Mouse (Mus musculus): ENCODE data around the gene Gprin3. TPM values are rescaled to one million over a fixed set of nuclear protein-coding genes. Genes with fewer than 3 reads are reported as not detected.
"Not testable (repeated sequence)": the region's sequence is repeated elsewhere in the genome, so short reads cannot be mapped to it uniquely, and the experiment has no call there.

The Gprin3 gene
- polyA plus RNA-seq, 1 experiment: 0.05 TPM

GRCm38 (mm10) chr6:59348673-59349072, 77.4 kb downstream of the Gprin3 start:
- Histone ChIP-seq H3K27ac (ENCODE audit: control insufficient read depth, insufficient read depth, low read depth, low read length) (no peak overlapping the region), H3K27me3 (ENCODE audit: control insufficient read depth, insufficient read depth, low read length) (no peaks in the 10 kb centered on the region), H3K4me3 (ENCODE audit: control insufficient read depth, low read depth, low read length) (no peak overlapping the region), H3K4me1 (ENCODE audit: control insufficient read depth, insufficient read depth, low read length) (no peaks in the 10 kb centered on the region; the same call in 1 of the 2 replicates), H3K36me3 (ENCODE audit: control insufficient read depth, insufficient read depth, low read length) (no peaks in the 10 kb centered on the region)
- TF ChIP-seq POLR2A (IDR thresholded peaks at IDR 0.05; ENCODE audit: control insufficient read depth, low read depth, low read length): no peak
- TF ChIP-seq CTCF (IDR thresholded peaks at IDR 0.05; ENCODE audit: control insufficient read depth, insufficient read depth, insufficient replicate concordance, low read depth, low read length): no peak

- Histone ChIP-seq H3K4me1 (ENCODE audit: control insufficient read depth, insufficient read depth, low read length) (no peaks in the 10 kb centered on the region), H3K36me3 (ENCODE audit: control insufficient read depth, insufficient read depth, low read length) (no peaks in the 10 kb centered on the region), H3K27me3 (ENCODE audit: control insufficient read depth, insufficient read depth, low read length) (no peaks in the 10 kb centered on the region), H3K4me3 (ENCODE audit: control insufficient read depth, low read depth, low read length) (no peak overlapping the region), H3K27ac (ENCODE audit: control insufficient read depth, insufficient read depth, low read depth, low read length) (no peak overlapping the region)
- TF ChIP-seq POLR2A (IDR thresholded peaks at IDR 0.05; ENCODE audit: control insufficient read depth, low read depth, low read length): no peak
- no peak for TF ChIP-seq CTCF (IDR thresholded peaks at IDR 0.05; ENCODE audit: control insufficient read depth, insufficient read depth, insufficient replicate concordance, low read depth, low read length)
These were observed 84.9 kb downstream of the Gprin3 start for GRCm38 (mm10) chr6:59341146-59341545.

GRCm38 (mm10) chr6:59328297-59328696, 97.8 kb downstream of the Gprin3 start:
- no peaks in the 10 kb centered on the region for H3K36me3 ChIP-seq (ENCODE audit: control insufficient read depth, insufficient read depth, low read length)
- no peak overlapping the region for H3K4me3 ChIP-seq (ENCODE audit: control insufficient read depth, low read depth, low read length)
- H3K27me3 ChIP-seq (ENCODE audit: control insufficient read depth, insufficient read depth, low read length): no peaks in the 10 kb centered on the region
- TF ChIP-seq POLR2A (IDR thresholded peaks at IDR 0.05; ENCODE audit: control insufficient read depth, low read depth, low read length) (no peak), CTCF (IDR thresholded peaks at IDR 0.05; ENCODE audit: control insufficient read depth, insufficient read depth, insufficient replicate concordance, low read depth, low read length) (no peak)
- H3K4me1 ChIP-seq (ENCODE audit: control insufficient read depth, insufficient read depth, low read length): no peaks in the 10 kb centered on the region
- no peak overlapping the region for H3K27ac ChIP-seq (ENCODE audit: control insufficient read depth, insufficient read depth, low read depth, low read length)

- no peaks in the 10 kb centered on the region for H3K27me3 ChIP-seq (ENCODE audit: control insufficient read depth, insufficient read depth, low read length)
- no peak overlapping the region for H3K4me3 ChIP-seq (ENCODE audit: control insufficient read depth, low read depth, low read length)
- no peak for TF ChIP-seq POLR2A (IDR thresholded peaks at IDR 0.05; ENCODE audit: control insufficient read depth, low read depth, low read length)
- TF ChIP-seq CTCF (IDR thresholded peaks at IDR 0.05; ENCODE audit: control insufficient read depth, insufficient read depth, insufficient replicate concordance, low read depth, low read length): no peak
- no peaks in the 10 kb centered on the region for H3K36me3 ChIP-seq (ENCODE audit: control insufficient read depth, insufficient read depth, low read length)
- no peaks in the 10 kb centered on the region for H3K4me1 ChIP-seq (ENCODE audit: control insufficient read depth, insufficient read depth, low read length)
- H3K27ac ChIP-seq (ENCODE audit: control insufficient read depth, insufficient read depth, low read depth, low read length): no peak overlapping the region
These were observed 110.2 kb downstream of the Gprin3 start for GRCm38 (mm10) chr6:59315868-59316267.

- H3K4me1 ChIP-seq (ENCODE audit: control insufficient read depth, insufficient read depth, low read length): no peaks in the 10 kb centered on the region
- no peak for TF ChIP-seq POLR2A (IDR thresholded peaks at IDR 0.05; ENCODE audit: control insufficient read depth, low read depth, low read length)
- no peak for TF ChIP-seq CTCF (IDR thresholded peaks at IDR 0.05; ENCODE audit: control insufficient read depth, insufficient read depth, insufficient replicate concordance, low read depth, low read length)
- no peak overlapping the region for H3K4me3 ChIP-seq (ENCODE audit: control insufficient read depth, low read depth, low read length)
These were observed 111.0 kb downstream of the Gprin3 start for GRCm38 (mm10) chr6:59315090-59315489.

GRCm38 (mm10) chr6:59313162-59313561, 112.9 kb downstream of the Gprin3 start:
- no peaks in the 10 kb centered on the region for H3K4me1 ChIP-seq (ENCODE audit: control insufficient read depth, insufficient read depth, low read length)
- no peaks in the 10 kb centered on the region for H3K36me3 ChIP-seq (ENCODE audit: control insufficient read depth, insufficient read depth, low read length)
- no peaks in the 10 kb centered on the region for H3K27me3 ChIP-seq (ENCODE audit: control insufficient read depth, insufficient read depth, low read length)
- TF ChIP-seq CTCF (IDR thresholded peaks at IDR 0.05; ENCODE audit: control insufficient read depth, insufficient read depth, insufficient replicate concordance, low read depth, low read length): no peak
- no peak for TF ChIP-seq POLR2A (IDR thresholded peaks at IDR 0.05; ENCODE audit: control insufficient read depth, low read depth, low read length)
- H3K4me3 ChIP-seq (ENCODE audit: control insufficient read depth, low read depth, low read length): no peak overlapping the region
- no peak overlapping the region for H3K27ac ChIP-seq (ENCODE audit: control insufficient read depth, insufficient read depth, low read depth, low read length)

More at GRCm38 (mm10) chr6:59315090-59315489, 111.0 kb downstream of the Gprin3 start:
- no peak overlapping the region for H3K27ac ChIP-seq (ENCODE audit: control insufficient read depth, insufficient read depth, low read depth, low read length)
- H3K36me3 ChIP-seq (ENCODE audit: control insufficient read depth, insufficient read depth, low read length): no peaks in the 10 kb centered on the region
- H3K27me3 ChIP-seq (ENCODE audit: control insufficient read depth, insufficient read depth, low read length): no peaks in the 10 kb centered on the region

- Histone ChIP-seq H3K4me3 (ENCODE audit: control insufficient read depth, low read depth, low read length) (no peak overlapping the region), H3K36me3 (ENCODE audit: control insufficient read depth, insufficient read depth, low read length) (no peaks in the 10 kb centered on the region), H3K4me1 (ENCODE audit: control insufficient read depth, insufficient read depth, low read length) (no peaks in the 10 kb centered on the region), H3K27me3 (ENCODE audit: control insufficient read depth, insufficient read depth, low read length) (no peaks in the 10 kb centered on the region), H3K27ac (ENCODE audit: control insufficient read depth, insufficient read depth, low read depth, low read length) (no peak overlapping the region)
- no peak for TF ChIP-seq CTCF (IDR thresholded peaks at IDR 0.05; ENCODE audit: control insufficient read depth, insufficient read depth, insufficient replicate concordance, low read depth, low read length)
- no peak for TF ChIP-seq POLR2A (IDR thresholded peaks at IDR 0.05; ENCODE audit: control insufficient read depth, low read depth, low read length)
These were observed 114.9 kb downstream of the Gprin3 start for GRCm38 (mm10) chr6:59311241-59311640.

GRCm38 (mm10) chr6:59304235-59304942, 121.7 kb downstream of the Gprin3 start:
- H3K36me3 ChIP-seq (ENCODE audit: control insufficient read depth, insufficient read depth, low read length); H3K4me1 ChIP-seq (ENCODE audit: control insufficient read depth, insufficient read depth, low read length); H3K27me3 ChIP-seq (ENCODE audit: control insufficient read depth, insufficient read depth, low read length): not testable (repeated sequence)
- Histone ChIP-seq H3K4me3 (ENCODE audit: control insufficient read depth, low read depth, low read length) (peak overlapping the region; percentile 86), H3K27ac (ENCODE audit: control insufficient read depth, insufficient read depth, low read depth, low read length) (peak overlapping the region; percentile 54; the same call in 1 of the 2 replicates)
